Mouse (Mus musculus) frontal cortex, postnatal 14 days (tissue): ENCODE results near the gene Zfp143.

ENCODE experiments used
- DNase-seq, 2 experiments: peaks; one replicate each; pipeline ENCODE4 v3.0.0; 2022; ENCODE audit warnings: low spot score in 2 of 2

The Zfp143 gene

GRCm38 (mm10) chr7:110133988-110134387, 73.0 kb downstream of the Zfp143 start:
- no peak for DNase-seq

GRCm38 (mm10) chr7:110138538-110138937, 77.5 kb downstream of the Zfp143 start:
- no peak for DNase-seq

- DNase-seq = no peak
Observed at GRCm38 (mm10) chr7:110143863-110144262, 82.8 kb downstream of the Zfp143 start.
